Mouse (Mus musculus): ENCODE data around the gene Mixl1.

DNA sequence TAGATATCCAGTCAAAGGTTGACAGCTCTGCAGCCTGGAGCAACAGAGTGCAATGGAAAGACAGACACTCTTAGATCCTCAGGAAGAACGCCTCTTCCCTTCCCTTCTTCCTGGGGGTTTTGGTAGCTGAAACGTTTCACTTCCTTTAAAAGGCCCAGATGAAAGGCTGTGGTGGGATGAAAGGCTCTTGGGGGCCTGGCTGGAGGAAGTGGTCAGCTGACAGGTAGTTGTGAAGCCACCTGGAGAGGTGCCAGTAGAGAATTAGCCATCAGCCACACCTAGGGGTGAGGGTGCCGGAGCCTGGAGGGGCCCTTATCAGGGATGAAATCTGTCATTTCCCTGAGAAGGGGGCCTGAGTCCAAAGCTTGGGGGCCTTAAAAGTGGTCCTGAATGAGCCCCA lies 10.5 kb upstream of the Mixl1 start:
- TF ChIP-seq POLR2A (IDR thresholded peaks at IDR 0.05; ENCODE audit: insufficient read depth, low read length) (no peak), CTCF (IDR thresholded peaks at IDR 0.05; ENCODE audit: low read depth, low read length) (no peak), EP300 (IDR thresholded peaks at IDR 0.05; ENCODE audit: insufficient read depth, low read depth, low read length) (no peak)
